Mouse (Mus musculus) thymus, adult 2 months (tissue): ENCODE results near the gene Wscd2.

Experiments
- CTCF ChIP-seq: fragments of 200-500 bp; IDR thresholded peaks from 2 replicates; pipeline ENCODE4 v1.5.1; 2012; ENCODE audit warnings: mild to moderate bottlenecking, control low read depth, low read length, moderate library complexity, borderline replicate concordance; ENCODE audit not compliant: control insufficient read depth, poor library complexity, insufficient read depth; ENCODE audit errors: extremely low read depth
- POLR2A ChIP-seq: fragments of 200-500 bp; IDR thresholded peaks from 2 replicates; pipeline ENCODE4 v1.6.1; 2012; ENCODE audit warnings: mild to moderate bottlenecking, low read length, control low read depth, moderate library complexity; ENCODE audit not compliant: control insufficient read depth, poor library complexity, insufficient read depth; ENCODE audit errors: extremely low read depth

GRCm38 (mm10) chr5:113579128-113579527, 89.0 kb downstream of the Wscd2 start:
- no peak for TF ChIP-seq CTCF
- TF ChIP-seq POLR2A = no peak
